Mouse (Mus musculus) small intestine, adult 10 weeks (tissue): Measurements from ENCODE around the gene Strn3. TPM values are rescaled to one million over a fixed set of nuclear protein-coding genes. Genes with fewer than 3 reads are reported as not detected.

Source experiments
- polyA plus RNA-seq: library from polyadenylated mRNA; stranded (reverse); fragments of 350-450 nt; fragmentation: Illumina TruSeq; extraction: RNeasy Lipid Tissue Mini Kit (QIAGEN cat#74804); gene quantifications from one replicate; pipeline ENCODE4 v1.2.3, GENCODE M21; 2014; ENCODE audit warnings: low replicate concordance

Gene Strn3
- 95.3 TPM for polyA plus RNA-seq

DNA sequence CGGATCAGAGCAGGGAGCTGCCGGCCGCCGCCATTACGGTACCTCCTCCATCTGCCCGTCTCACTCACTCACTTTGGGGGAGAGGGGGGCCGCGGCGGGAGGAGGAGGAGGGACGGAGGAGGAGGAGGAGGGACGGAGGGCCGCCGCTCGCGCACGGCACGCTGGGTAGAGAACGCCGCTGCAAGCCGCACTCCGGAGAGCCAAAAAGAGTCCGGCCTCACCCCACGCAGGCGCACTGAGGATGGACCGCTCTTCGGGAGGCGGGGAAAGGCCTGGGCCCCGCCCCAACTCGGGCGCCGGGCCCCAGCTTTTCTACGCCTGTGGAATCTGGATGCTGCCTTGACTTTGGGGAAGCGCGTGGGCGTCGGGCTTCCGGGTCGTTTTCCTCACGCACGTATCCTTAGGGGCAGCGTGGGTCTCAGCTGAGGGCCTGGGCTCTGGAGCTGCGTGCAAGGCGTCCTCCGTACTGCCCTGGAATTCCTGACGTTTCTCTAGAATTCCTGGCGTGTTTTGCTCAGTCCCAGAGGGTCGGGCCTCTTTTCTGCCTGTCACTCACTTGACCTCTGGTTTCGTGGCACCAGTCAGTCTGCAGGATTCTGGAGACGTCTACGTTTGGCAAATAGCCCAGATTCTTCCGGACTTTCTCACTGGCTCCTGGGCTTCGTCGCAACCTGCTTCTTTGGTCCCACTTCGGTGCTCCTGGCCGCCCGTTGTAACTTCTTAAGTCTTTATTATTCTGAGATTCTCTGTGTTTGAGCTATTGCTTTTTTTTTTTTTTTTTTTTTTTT is at the start of gene Strn3:
Strn3 (minus strand) TSS at position 53 of the 788 bp plus-strand sequence.

GRCm38 (mm10) chr12:51690893-51691844 is 528 bp downstream of the Strn3 start, which contains the start of gene Ap4s1:
Gene Ap4s1 (plus strand): TSS chr12:51691033.

DNA sequence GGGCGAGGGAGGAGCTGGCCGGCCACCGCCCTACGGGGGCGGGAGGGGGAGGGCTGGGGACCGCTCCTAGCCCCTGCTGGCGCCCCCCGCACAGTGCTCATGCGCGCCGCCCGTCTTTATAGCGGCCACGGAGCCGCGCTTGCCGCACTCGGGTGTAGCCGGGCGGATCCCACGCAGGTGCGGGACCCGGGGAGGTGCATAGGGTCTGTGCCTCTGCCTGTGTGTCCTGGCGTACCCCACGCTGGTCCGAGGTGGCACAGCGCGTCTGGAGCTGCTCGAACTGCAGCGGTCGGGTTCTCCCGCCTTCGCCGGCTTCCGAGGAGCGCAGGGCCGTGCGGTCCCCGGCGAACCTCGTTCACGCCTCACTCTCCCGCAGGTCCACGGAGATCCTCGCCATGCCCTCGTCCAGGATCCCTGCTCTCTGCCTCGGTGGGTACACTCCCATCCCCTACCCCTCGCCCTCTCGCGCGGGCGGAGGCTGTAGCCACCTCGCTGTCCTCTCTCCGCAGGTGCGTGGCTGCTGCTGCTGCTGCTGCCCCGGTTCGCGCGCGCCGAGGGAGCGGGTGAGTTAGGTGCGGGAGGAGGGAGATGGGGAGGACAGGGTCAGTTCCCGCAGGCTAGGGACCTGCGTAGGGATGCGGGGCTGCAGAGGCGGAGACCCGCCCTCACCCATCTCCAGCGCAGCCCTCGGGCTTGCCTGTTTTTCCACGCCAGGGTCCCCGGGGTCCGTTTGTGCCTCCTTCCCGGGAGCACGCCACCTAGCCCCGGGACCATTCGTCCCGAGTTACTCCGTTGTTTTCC is 98.3 kb downstream of the Strn3 start, which contains the start of gene Coch:
Coch (plus strand) TSS at position 113 of the 801 bp plus-strand sequence.

Other genes starting within 250 kb of the Strn3 start
- gene Coch, start 98.6 kb downstream of the Strn3 start, polyA plus RNA-seq = 0.15 TPM
- gene Ap4s1, start 864 bp downstream of the Strn3 start, polyA plus RNA-seq = 41.1 TPM
- 52.2 TPM for gene Hectd1, start 137.6 kb upstream of the Strn3 start, polyA plus RNA-seq